Mouse (Mus musculus) kidney, adult 2 months (tissue): ENCODE measurements around the gene Krr1.

Source experiments
- CTCF ChIP-seq: fragments of 200-500 bp; conservative IDR thresholded peaks from 2 replicates; pipeline ENCODE4 v1.5.1; 2011; ENCODE audit warnings: low read depth, mild to moderate bottlenecking, control low read depth, low read length, moderate library complexity, mixed read lengths; ENCODE audit not compliant: insufficient read depth, insufficient read length
- POLR2A ChIP-seq: fragments of 200-500 bp; IDR thresholded peaks from one replicate; pipeline ENCODE4 v1.6.1; 2011; ENCODE audit warnings: low read depth, low read length, control low read depth

GRCm38 (mm10) chr10:111996911-111997347, 24.5 kb downstream of the Krr1 start:
- TF ChIP-seq CTCF: no peak
- no peak for TF ChIP-seq POLR2A
